Mouse (Mus musculus): ENCODE measurements at regions not wholly inside any gene's neighbourhood (a gene's known extent, or its start where the extent isn't known, plus 50 kb on each side); places are given as distances from the start of the nearest gene placed in this dataset.

DNA sequence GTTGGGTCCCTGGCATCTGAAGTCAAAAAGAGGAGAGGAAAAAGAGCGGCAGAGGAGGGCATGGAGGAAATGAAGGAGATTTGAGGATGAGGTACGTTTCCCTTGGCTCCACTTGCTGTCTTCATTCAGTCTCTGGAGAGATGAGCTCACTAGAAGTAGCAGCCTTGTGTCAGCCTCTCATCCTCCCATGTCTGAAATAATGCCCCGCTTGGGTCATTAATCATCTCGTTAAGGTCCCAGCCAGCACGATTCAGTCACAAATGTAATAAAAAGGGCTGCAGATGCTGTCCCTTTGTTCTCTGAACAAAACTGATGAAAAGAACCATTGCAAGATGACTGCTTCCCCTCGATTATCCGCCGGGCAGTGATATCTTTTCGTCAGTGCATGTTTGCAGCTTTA lies 84.4 kb upstream of the Ptpn13 start:
- Histone ChIP-seq H3K36me3 (ENCODE audit: insufficient read depth) (no peaks in the 10 kb centered on the region), H3K9me3 (ENCODE audit: low read depth, low read length) (no peaks in the 10 kb centered on the region), H3K4me1 (ENCODE audit: insufficient read depth) (no peaks in the 10 kb centered on the region), H3K9ac (no peak overlapping the region), H3K27me3 (ENCODE audit: insufficient read depth, low read length) (no peaks in the 10 kb centered on the region), H3K4me3 (ENCODE audit: low read depth, low read length) (no peak overlapping the region), H3K4me2 (no peak overlapping the region), H3K27ac (ENCODE audit: low read depth) (no peak overlapping the region)
- TF ChIP-seq CTCF (IDR thresholded peaks at IDR 0.05; ENCODE audit: low read depth): no peak
- ATAC-seq (ENCODE audit: insufficient read depth) (no peak), DNase-seq (no peak)
- 55% methylated on average over 9 of the region's 9 CpGs for WGBS

DNA sequence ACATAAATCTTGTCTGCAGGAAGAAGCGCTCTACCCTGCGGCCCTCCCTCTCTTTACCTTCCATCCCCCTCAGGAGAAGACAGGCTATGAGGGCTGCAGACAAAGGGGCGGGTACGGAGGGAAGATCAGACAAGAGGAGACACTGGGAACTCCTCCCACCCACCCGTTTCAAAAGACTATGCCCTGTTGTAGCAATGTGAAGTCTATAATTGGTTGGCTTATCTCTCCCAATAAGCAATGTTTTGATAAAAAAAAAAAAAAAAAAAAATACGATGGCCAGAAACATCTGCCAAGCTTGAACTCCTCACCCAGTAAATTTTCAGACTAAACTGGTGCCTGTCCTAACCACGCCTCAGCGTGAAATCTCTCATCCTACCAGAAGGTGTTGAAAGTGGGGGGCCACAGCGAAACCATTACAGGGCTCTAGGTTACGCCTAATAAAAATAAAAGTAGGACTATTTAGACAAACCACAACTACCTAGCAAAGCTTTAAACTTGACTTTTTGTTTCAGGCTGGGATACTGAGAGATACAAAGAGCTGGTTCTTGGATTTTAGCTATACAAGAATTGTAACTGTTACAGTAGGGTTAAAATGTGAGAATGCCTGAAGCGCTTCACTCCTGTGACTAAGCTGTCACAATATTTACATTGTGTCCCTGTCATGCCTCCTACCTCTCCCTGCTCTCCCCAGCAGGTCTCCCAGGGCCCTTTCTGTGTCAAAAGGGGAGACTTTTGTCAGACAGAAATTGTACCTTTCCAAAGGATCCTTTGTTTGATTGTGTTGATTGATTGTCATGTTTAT lies 88.1 kb upstream of the Ptpn13 start:
- Histone ChIP-seq H3K4me1 (ENCODE audit: insufficient read depth) (no peaks in the 10 kb centered on the region), H3K27me3 (ENCODE audit: insufficient read depth, low read length) (no peaks in the 10 kb centered on the region), H3K9me3 (ENCODE audit: low read depth, low read length) (no peaks in the 10 kb centered on the region), H3K9ac (no peak overlapping the region), H3K27ac (ENCODE audit: low read depth) (no peak overlapping the region), H3K4me3 (ENCODE audit: low read depth, low read length) (no peak overlapping the region), H3K36me3 (ENCODE audit: insufficient read depth) (no peaks in the 10 kb centered on the region), H3K4me2 (peak overlapping the region; percentile 35; the same call in 1 of the 2 replicates)
- TF ChIP-seq CTCF (IDR thresholded peaks at IDR 0.05; ENCODE audit: low read depth): no peak
- DNase-seq (peak; percentile 9), ATAC-seq (ENCODE audit: insufficient read depth) (no peak; the same call in 1 of the 2 replicates)
- 12% methylated on average over 11 of the region's 11 CpGs for WGBS

DNA sequence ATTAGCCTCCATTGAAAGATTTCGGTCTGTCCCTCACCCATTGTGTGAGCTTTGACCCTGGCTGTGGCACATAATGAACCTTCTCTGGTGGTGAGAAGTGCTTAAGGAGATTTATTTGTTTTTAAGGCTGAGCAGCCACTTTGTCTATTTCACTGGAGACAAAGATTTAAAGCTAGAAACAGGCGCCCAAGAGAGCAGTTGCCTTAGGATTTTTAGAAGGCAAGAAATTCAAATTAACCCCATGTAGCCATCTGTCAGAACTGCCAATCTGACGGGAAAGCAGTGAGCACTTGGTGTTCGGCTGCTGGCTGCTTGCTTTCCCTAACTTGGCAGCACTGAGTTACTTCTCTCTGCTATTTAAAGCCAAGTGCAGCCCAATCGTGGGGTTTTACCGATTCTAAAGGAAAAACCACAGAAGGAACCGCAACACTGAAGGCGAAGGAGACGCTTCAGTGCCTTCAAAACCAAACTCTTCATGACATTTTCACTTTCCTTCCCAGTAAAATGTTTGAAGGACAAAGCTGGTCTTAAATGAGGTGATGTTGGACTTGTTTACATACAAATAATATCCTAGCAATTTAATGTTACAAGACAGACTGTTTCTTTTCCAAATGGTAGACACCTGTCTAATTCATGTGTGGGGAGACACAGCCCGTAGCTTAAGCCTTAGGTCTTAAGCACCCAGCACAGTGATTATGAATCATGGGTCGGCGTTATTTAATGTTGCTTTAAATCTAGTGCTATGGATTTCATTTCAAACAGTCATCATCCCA lies 88.9 kb upstream of the Ptpn13 start:
- Histone ChIP-seq H3K4me3 (ENCODE audit: low read depth, low read length) (no peak overlapping the region), H3K9me3 (ENCODE audit: low read depth, low read length) (no peaks in the 10 kb centered on the region), H3K9ac (no peak overlapping the region), H3K36me3 (ENCODE audit: insufficient read depth) (no peaks in the 10 kb centered on the region), H3K27ac (ENCODE audit: low read depth) (no peak overlapping the region), H3K4me1 (ENCODE audit: insufficient read depth) (no peaks in the 10 kb centered on the region), H3K27me3 (ENCODE audit: insufficient read depth, low read length) (no peaks in the 10 kb centered on the region), H3K4me2 (peak overlapping the region; percentile 35; the same call in 1 of the 2 replicates)
- TF ChIP-seq CTCF (IDR thresholded peaks at IDR 0.05; ENCODE audit: low read depth): no peak
- 16% methylated on average over 12 of the region's 12 CpGs for WGBS
- DNase-seq: peak; percentile 31
- no peak for ATAC-seq (ENCODE audit: insufficient read depth)

DNA sequence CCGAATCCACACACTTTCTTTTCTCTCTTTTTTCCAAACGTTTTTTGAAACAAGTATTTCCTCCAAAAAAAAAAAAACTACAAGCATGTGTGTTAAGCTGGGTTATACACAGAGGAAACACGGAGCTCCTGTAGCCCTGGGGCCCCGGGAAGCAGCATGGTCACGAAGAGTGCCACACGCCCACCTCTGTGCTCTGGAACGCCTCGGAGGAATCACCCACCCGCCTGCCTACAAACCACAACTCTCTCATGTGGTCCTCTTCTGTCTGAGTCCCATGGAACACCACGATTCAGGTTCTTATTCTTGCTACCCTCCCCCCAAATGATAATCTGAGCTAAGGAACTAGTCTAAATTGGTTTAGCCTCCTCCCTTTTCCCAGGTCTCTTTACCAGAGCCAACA lies 98.6 kb upstream of the Ptpn13 start:
- no peak overlapping the region for H3K4me3 ChIP-seq (ENCODE audit: low read depth, low read length)
- no peak for TF ChIP-seq CTCF (IDR thresholded peaks at IDR 0.05; ENCODE audit: low read depth)
- H3K4me2 ChIP-seq: no peak overlapping the region
- H3K9ac ChIP-seq: no peak overlapping the region
- no peaks in the 10 kb centered on the region for H3K4me1 ChIP-seq (ENCODE audit: insufficient read depth)
- no peak for ATAC-seq (ENCODE audit: insufficient read depth)
- no peak for DNase-seq
- no peak overlapping the region for H3K27ac ChIP-seq (ENCODE audit: low read depth)
- H3K27me3 ChIP-seq (ENCODE audit: insufficient read depth, low read length): no peaks in the 10 kb centered on the region
- whole genome bisulfite sequencing: 76% methylated on average over 10 of the region's 10 CpGs
- no peaks in the 10 kb centered on the region for H3K36me3 ChIP-seq (ENCODE audit: insufficient read depth)
- no peaks in the 10 kb centered on the region for H3K9me3 ChIP-seq (ENCODE audit: low read depth, low read length)

DNA sequence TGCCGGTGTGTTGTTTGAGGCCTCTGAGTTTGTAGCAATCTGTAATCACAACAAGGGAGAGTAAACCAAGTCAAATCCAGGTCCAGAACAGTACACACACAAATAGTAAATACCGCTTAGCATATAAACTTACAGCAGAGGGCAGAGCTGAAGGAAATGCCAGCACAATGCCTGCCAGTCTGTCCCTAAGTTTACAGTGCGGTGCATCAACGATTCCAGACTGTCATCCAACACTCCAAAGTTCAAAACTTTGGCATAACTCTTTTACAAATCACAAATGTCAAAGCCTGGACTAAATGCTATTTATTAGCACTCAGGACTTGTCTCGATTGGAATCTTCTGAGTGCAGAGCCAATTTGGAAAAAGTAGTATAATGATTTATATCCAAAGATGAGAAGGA lies 104.7 kb upstream of the Ptpn13 start:
- no peak overlapping the region for H3K27ac ChIP-seq (ENCODE audit: low read depth)
- H3K4me1 ChIP-seq (ENCODE audit: insufficient read depth): no peaks in the 10 kb centered on the region
- no peaks in the 10 kb centered on the region for H3K9me3 ChIP-seq (ENCODE audit: low read depth, low read length)
- no peak overlapping the region for H3K4me3 ChIP-seq (ENCODE audit: low read depth, low read length)
- no peaks in the 10 kb centered on the region for H3K36me3 ChIP-seq (ENCODE audit: insufficient read depth)
- no peak for TF ChIP-seq CTCF (IDR thresholded peaks at IDR 0.05; ENCODE audit: low read depth)
- H3K9ac ChIP-seq: no peak overlapping the region
- WGBS: 68% methylated on average over 5 of the region's 5 CpGs
- ATAC-seq (ENCODE audit: insufficient read depth) (no peak), DNase-seq (no peak)
- no peaks in the 10 kb centered on the region for H3K27me3 ChIP-seq (ENCODE audit: insufficient read depth, low read length)
- no peak overlapping the region for H3K4me2 ChIP-seq

DNA sequence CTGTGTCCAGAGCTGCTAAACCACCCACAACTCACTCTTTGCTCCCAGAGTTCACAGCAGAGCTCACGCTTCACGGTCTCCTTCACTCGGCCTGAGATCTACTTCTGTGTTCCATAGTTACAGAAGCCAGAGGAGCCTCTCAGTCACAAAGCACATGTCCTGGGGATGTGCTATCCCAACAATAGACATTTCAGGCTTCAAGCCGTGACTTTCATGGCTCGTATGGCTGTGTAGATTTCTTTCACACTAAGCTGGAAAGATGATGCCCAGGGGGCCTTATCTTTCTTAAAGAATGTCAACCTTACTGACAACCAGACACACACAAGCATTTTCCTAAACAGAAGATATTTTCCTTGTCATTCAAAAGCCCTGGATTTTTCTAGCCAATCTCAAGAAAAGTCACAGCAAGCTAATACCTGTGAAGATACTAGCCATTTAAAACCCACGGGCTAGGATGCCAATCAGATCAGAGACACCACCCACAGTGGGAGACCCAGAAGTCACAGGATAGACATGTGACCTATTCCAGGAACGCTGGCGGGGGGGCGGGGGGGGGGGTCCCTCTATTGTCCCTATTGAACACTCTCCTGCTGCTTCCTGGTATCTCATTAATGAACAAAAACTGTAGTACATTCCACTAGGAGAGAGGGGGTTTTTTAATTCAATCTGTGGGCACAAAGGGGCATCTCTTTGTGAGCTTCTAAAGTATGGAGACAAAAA lies 98.8 kb upstream of the Mapk10 start:
- Histone ChIP-seq H3K9ac (no peak overlapping the region), H3K27ac (ENCODE audit: low read depth) (no peak overlapping the region), H3K27me3 (ENCODE audit: insufficient read depth, low read length) (no peaks in the 10 kb centered on the region), H3K4me3 (ENCODE audit: low read depth, low read length) (no peak overlapping the region), H3K4me2 (no peak overlapping the region), H3K4me1 (ENCODE audit: insufficient read depth) (no peaks in the 10 kb centered on the region), H3K36me3 (ENCODE audit: insufficient read depth) (no peaks in the 10 kb centered on the region), H3K9me3 (ENCODE audit: low read depth, low read length) (no peaks in the 10 kb centered on the region)
- no peak for ATAC-seq (ENCODE audit: insufficient read depth)
- 54% methylated on average over 9 of the region's 9 CpGs for WGBS
- TF ChIP-seq CTCF (IDR thresholded peaks at IDR 0.05; ENCODE audit: low read depth): no peak
- no peak for DNase-seq

All from lung, embryonic 14.5 days (tissue).